Mouse (Mus musculus): ENCODE results near the gene Pde6b.

The Pde6b gene

GRCm38 (mm10) chr5:108461082-108462065, 73.2 kb downstream of the Pde6b start, which contains the start of gene Pcgf3:
Gene Pcgf3 (plus strand): TSS chr5:108461232.
- peak; percentile 98 to 99 for DNase-seq (ENCODE audit: inconsistent age in 2 of 2, low spot score in 1 of 2)

DNA sequence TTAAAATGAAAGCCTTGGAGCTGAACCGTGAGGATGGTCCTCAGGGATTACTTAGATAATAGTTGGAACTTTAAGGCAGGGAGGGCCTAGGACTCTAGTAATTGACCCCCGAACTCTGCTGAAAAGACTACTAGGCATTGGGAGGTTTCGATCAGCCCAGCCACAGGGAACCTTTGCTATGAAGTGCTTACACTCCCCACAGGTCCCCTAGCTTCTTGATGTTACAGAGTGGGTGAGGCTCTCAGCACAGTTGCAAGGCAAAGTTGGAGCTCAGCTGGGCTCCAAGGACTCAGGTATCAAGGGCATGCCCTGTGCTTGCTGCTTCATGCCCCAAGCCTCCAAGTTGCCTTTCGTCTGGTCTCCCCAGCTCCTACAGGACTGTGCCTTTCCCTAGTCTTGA, 74.3 kb downstream of the Pde6b start:
- peak in 1 of 2 experiments; percentile 59 for DNase-seq (ENCODE audit: inconsistent age in 2 of 2, low spot score in 1 of 2)

DNA sequence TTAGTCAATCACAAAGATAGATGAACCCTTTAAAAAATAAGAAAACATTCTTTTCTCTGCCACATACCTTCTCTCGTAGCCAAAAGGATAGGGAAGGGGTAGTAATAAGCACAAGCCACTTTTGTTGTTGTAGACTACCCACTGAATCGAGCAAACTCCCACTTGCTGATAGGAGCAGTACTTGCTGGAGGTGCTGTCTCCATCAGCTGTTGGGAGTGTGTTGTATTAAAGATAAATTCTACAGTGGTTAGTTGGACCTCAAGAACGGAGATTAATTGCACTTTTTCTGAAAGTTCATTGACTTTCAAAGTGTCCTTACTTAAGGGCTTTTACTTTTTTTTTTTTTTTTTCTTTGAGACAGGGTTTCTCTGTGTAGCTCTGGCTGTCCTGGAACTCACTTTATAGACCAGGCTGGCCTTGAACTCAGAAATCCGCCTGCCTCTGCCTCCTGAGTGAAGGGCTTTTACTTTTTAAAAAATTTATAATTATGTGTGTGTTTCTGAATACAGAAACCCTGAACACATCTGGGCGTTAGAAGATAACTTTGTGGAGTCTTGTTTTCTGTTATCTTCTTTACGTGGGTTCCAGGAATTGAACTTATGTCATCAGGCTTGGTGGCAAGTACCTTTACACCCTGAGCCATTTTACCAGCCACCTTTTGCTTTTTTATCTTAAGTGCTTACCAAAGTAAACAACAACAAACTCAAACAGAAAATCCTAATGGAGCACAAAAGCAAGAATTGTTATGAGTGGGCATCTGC, 77.1 kb downstream of the Pde6b start:
- no peak for DNase-seq (ENCODE audit: inconsistent age in 2 of 2, low spot score in 1 of 2)

DNA sequence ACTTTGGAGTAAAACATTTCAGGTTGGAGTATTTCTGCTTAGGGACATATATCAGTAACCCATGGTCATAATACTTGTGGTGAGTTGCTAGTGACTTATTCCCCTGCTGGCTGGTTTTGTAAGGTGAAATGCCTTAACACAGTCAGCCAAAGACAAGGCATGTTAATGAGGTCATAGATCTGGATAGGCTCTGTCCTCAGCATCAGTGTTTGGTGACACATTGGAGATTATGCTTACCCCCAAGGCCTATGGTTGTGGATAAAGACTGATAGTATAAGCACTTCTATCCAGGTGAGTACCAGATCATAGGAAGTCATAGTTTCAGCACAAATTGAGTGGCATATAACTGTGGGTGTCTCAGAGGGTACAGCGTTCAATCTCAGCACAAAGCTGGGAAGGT, 78.5 kb downstream of the Pde6b start:
- DNase-seq (ENCODE audit: inconsistent age in 2 of 2, low spot score in 1 of 2): no peak

- no peak for DNase-seq (ENCODE audit: inconsistent age in 2 of 2, low spot score in 1 of 2)
These were observed 81.4 kb downstream of the Pde6b start for GRCm38 (mm10) chr5:108469617-108470016.

DNA sequence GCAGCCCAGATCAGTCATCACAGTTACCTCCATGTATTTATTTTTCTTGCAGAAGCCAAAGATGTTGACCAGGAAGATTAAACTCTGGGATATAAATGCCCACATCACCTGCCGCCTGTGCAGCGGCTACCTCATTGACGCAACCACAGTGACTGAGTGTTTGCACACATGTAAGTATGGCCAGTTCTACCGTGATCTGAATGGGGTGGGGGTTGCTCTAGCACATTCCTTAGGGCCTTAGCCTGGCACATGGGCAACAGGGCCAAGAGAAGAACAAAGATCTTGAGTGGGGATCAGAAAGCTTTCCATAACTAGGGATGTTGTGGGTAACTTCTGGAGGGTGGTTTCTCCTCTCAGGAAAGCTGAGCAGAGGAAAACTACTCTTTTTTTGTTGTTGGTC, 85.5 kb downstream of the Pde6b start:
- DNase-seq (ENCODE audit: inconsistent age in 2 of 2, low spot score in 1 of 2): no peak

DNA sequence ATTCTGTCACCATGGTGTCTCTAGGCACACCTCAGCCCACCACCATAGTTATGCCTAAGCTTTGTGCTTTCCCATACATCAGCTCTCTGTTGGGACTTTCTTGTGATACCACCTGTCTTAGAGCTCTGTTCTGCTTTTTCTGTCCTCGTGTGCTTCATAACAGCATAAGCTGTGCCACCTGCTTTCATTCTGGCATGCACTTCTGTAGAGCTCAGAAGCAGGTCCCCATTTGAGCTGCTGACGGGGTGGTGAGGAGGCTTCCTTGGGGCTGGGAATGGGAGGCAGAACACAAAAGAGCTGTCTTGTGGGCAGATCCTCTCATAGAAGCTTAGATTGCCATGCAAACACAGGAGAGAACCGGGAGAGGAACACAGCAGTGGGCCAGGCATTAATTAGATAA, 87.8 kb downstream of the Pde6b start:
- DNase-seq (ENCODE audit: inconsistent age in 2 of 2, low spot score in 1 of 2): peak in 1 of 2 experiments; percentile 16
